ENCODE assay signal across 9 mouse cellular contexts in genomic region chr8:107986629-107987028, GRCm38 (mm10). TPM values are rescaled to one million over a fixed set of nuclear protein-coding genes. Genes with fewer than 3 reads are reported as not detected.
DNase-seq lines count a peak whose midpoint lies in the region; ATAC-seq lines count a peak whose summit lies in the region.
"Had no signal": no experiment of that assay in that cellular context is flagged by ENCODE, and none has a peak within 500 bp of the region (broad histone marks: within the 10 kb centered on the region; RNA-seq: fewer than 3 reads in every experiment).

No protein-coding gene starts in this region.

- H3K4me1 ChIP-seq in hindbrain, embryonic 11.5 days (replicated peaks; ENCODE audit: control insufficient read depth, insufficient read depth, low read length), result no peaks in the 10 kb centered on the region
- peaks cover 13% of the 10 kb centered on the region for H3K4me1 ChIP-seq in hindbrain, embryonic 10.5 days (replicated peaks)

- H3K27me3 ChIP-seq in hindbrain, embryonic 11.5 days (ENCODE audit: control insufficient read depth, insufficient read depth, low read length), result no peaks in the 10 kb centered on the region
- H3K27me3 ChIP-seq in hindbrain, embryonic 10.5 days (ENCODE audit: insufficient read depth, poor library complexity, severe bottlenecking), result no peaks in the 10 kb centered on the region

- no peak for ATAC-seq in hindbrain, embryonic 11.5 days (ENCODE audit: low FRiP score)

- 55% methylated on average over 15 of the region's 15 CpGs for WGBS in hindbrain, embryonic 11.5 days
- WGBS in hindbrain, embryonic 10.5 days, result 70% methylated on average over 15 of the region's 15 CpGs

- H3K4me2 ChIP-seq in hindbrain, embryonic 11.5 days (replicated peaks; ENCODE audit: low read depth, low read length), result no peak overlapping the region

- no peak overlapping the region for H3K9ac ChIP-seq in hindbrain, embryonic 11.5 days (ENCODE audit: low read depth, low read length)

- no peaks in the 10 kb centered on the region for H3K36me3 ChIP-seq in hindbrain, embryonic 11.5 days (ENCODE audit: control insufficient read depth, insufficient read depth, low read length)
- no peaks in the 10 kb centered on the region for H3K36me3 ChIP-seq in hindbrain, embryonic 10.5 days

- intact Hi-C loops in heart, postnatal 36 days (cut with DNase I), result no loop called here

- no peaks in the 10 kb centered on the region for H3K9me3 ChIP-seq in hindbrain, embryonic 11.5 days (ENCODE audit: control insufficient read depth, low read length)
- no peaks in the 10 kb centered on the region for H3K9me3 ChIP-seq in hindbrain, embryonic 10.5 days

- no peak overlapping the region for H3K27ac ChIP-seq in hindbrain, embryonic 11.5 days (ENCODE audit: low read depth, low read length)
- no peak overlapping the region for H3K27ac ChIP-seq in hindbrain, embryonic 10.5 days

- peak; percentile 17 for DNase-seq in hindbrain, embryonic 11.5 days (ENCODE audit: low spot score)
- DNase-seq in hindbrain, embryonic 10.5 days (ENCODE audit: low spot score), result no peak
- DNase-seq in frontal cortex, adult 2 months (ENCODE audit: extremely low spot score in 1 of 2, low spot score in 1 of 2), result peak; percentile 5 to 57
- peak; percentile 59 to 60 for DNase-seq in layer of hippocampus, adult 8-10 months (ENCODE audit: low spot score in 2 of 2)
- peak; percentile 34 for DNase-seq in retina, postnatal 7 days (ENCODE audit: low read depth, low spot score)
- DNase-seq in lung, postnatal 36 days, result no peak
- no peak for DNase-seq in spleen, postnatal 4 days (ENCODE audit: low spot score in 2 of 2)
- no peak for DNase-seq in heart, postnatal 36 days

- no peak overlapping the region for H3K4me3 ChIP-seq in hindbrain, embryonic 11.5 days (ENCODE audit: low read depth, low read length)
- H3K4me3 ChIP-seq in hindbrain, embryonic 10.5 days, result no peak overlapping the region
- H3K4me3 ChIP-seq: myocyte had no signal

RNA-seq across cellular contexts. Expression of gene Zfhx3, which starts 44.2 kb away (rescaled TPM):
- 36.4 and 47.1 TPM in 2 replicates for polyA plus RNA-seq in hindbrain, embryonic 11.5 days (2014; fragmentation: Nextera tagmentation; extraction: Ambion mirVana)
- 12.9 and 22.0 TPM in 2 replicates for polyA plus RNA-seq in hindbrain, embryonic 10.5 days (2016; fragmentation: Nextera tagmentation; extraction: Ambion mirVana)
- 1.4 and 1.5 TPM in 2 replicates for polyA plus RNA-seq in frontal cortex, adult 2 months (2012; rRNA removed)
- total RNA-seq in layer of hippocampus, adult 8-10 months (2022), result 1 to 10 TPM; 4.5 to 7.6 (median 6.7) TPM
- 1 to 10 TPM; 7.2 to 8.3 TPM for total RNA-seq in heart, postnatal 36 days (2021)

Comparison
In these comparisons a context has a peak if more than half of its experiments do, and no peak if none do; other contexts are left out.
1. DNase-seq: peak in hindbrain, embryonic 11.5 days (single experiment), frontal cortex, adult 2 months (2 of 2), layer of hippocampus, adult 8-10 months (2 of 2) and retina, postnatal 7 days (single experiment); none in hindbrain, embryonic 10.5 days (single experiment), lung, postnatal 36 days (single experiment), spleen, postnatal 4 days (0 of 2) and heart, postnatal 36 days (0 of 2).